Mouse (Mus musculus) macrophage (primary cell): ENCODE data around the gene St6galnac6. TPM values are rescaled to one million over a fixed set of nuclear protein-coding genes. Genes with fewer than 3 reads are reported as not detected.

Experiments used
- H3K27ac ChIP-seq: fragments of 350-480 bp; formaldehyde crosslinking; 2 replicates; pipeline ENCODE4 v1.9.0; 2021
- H3K36me3 ChIP-seq: fragments of 350-480 bp; formaldehyde crosslinking; 2 replicates; pipeline ENCODE4 v1.9.0; 2021; ENCODE audit errors: inconsistent target
- H3K4me3 ChIP-seq: fragments of 350-480 bp; formaldehyde crosslinking; 2 replicates; pipeline ENCODE4 v1.9.0; 2021; ENCODE audit errors: inconsistent target
- H3K79me2 ChIP-seq: fragments of 350-480 bp; formaldehyde crosslinking; 2 replicates; pipeline ENCODE4 v1.9.0; 2021; ENCODE audit errors: inconsistent target
- WGBS: methylation state at CpG from one replicate; pipeline ENCODE4 v1.1.7; 2026; ENCODE audit warnings: inconsistent platforms; ENCODE audit not compliant: missing documents; 5-methylcytosine and 5-hydroxymethylcytosine counted together
- polyA plus RNA-seq: library from polyadenylated mRNA; stranded (reverse); fragments of 250-400 nt; gene quantifications from 3 replicates; pipeline ENCODE4 v1.2.4, GENCODE M21; 2018; ENCODE audit warnings: inconsistent platforms

The St6galnac6 gene
- polyA plus RNA-seq, 1 experiment from 2014 or later = 24.8 TPM

- WGBS = 27% methylated on average over 24 of the region's 28 CpGs
Measured at GRCm38 (mm10) chr2:32575586-32576160, 23.8 kb upstream of the St6galnac6 start, which contains the start of gene 9430097D07Rik. Gene 9430097D07Rik, minus strand, starts transcription at chr2:32575684.

DNA sequence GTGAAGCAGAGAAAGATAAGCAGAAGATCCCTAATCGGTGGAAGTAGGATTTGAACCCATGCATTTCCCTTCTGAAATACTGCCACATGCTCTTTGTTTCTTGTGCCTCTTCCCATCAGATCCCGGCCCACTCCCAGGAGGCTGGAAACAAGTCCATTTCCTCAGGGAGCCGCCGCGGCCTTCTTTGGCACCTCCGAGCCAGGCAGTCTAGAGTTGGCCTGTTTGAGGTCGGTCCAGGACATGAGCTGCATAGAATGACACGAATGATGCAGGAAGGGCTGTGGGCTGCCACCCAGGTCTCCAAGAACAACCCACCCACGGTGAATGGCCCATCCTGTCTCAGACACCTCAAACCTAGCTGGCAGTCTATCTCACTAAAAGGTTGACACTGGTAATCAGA lies 23.0 kb upstream of the St6galnac6 start:
- peaks cover 10% of the 10 kb centered on the region; the same call in 1 of the 2 replicates for H3K36me3 ChIP-seq
- H3K27ac ChIP-seq = no peak overlapping the region
- no peak overlapping the region for H3K4me3 ChIP-seq
- WGBS = 88% methylated on average over 9 of the region's 9 CpGs
- H3K79me2 ChIP-seq = peaks cover 13% of the 10 kb centered on the region

More at GRCm38 (mm10) chr2:32575586-32576160, 23.8 kb upstream of the St6galnac6 start, which contains the start of gene 9430097D07Rik:
- Histone ChIP-seq H3K79me2 (peaks cover 22% of the 10 kb centered on the region), H3K36me3 (peaks cover 10% of the 10 kb centered on the region; the same call in 1 of the 2 replicates), H3K27ac (no peak within 1 kb of the TSS), H3K4me3 (no peak within 1 kb of the TSS)

GRCm38 (mm10) chr2:32578146-32579046 lies 21.1 kb upstream of the St6galnac6 start:
- no peak overlapping the region for H3K27ac ChIP-seq
- peaks cover 2% of the 10 kb centered on the region; the same call in 1 of the 2 replicates for H3K36me3 ChIP-seq
- WGBS = 54% methylated on average over 24 of the region's 30 CpGs
- H3K79me2 ChIP-seq = no peaks in the 10 kb centered on the region
- H3K4me3 ChIP-seq = no peak overlapping the region

DNA sequence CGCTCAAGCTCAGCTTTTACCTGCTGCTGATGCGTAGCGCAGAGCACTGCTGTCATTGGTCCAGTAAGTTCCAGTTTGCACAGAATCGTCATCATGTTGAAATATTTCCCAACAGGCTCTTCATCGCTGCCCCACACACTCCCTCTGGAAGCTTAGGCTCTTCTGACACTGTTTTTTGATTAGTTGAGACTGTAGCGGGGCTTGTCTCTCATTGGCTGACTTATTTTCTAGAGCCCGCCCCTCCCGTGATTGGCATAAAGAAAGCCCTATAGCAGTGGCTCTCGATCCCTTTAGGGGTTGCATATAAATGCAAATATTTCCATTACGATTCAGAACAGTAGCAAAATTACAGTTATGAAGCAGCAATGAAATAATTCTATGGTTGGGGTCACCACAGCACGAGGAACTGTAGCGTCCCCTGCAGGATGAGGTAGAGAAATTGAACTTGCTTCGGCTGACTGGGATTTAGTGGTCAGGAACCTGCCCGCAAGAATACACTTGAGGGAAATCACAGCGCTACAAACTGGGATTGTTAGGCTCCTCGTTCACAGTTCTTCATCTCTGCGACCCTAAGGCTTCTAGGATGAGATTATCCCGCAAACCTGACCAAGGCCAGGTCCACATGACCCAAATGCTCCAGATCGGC lies 17.9 kb upstream of the St6galnac6 start:
- H3K27ac ChIP-seq = no peak overlapping the region
- no peaks in the 10 kb centered on the region for H3K79me2 ChIP-seq
- 68% methylated on average over 19 of the region's 19 CpGs for WGBS
- no peak overlapping the region for H3K4me3 ChIP-seq
- no peaks in the 10 kb centered on the region for H3K36me3 ChIP-seq

DNA sequence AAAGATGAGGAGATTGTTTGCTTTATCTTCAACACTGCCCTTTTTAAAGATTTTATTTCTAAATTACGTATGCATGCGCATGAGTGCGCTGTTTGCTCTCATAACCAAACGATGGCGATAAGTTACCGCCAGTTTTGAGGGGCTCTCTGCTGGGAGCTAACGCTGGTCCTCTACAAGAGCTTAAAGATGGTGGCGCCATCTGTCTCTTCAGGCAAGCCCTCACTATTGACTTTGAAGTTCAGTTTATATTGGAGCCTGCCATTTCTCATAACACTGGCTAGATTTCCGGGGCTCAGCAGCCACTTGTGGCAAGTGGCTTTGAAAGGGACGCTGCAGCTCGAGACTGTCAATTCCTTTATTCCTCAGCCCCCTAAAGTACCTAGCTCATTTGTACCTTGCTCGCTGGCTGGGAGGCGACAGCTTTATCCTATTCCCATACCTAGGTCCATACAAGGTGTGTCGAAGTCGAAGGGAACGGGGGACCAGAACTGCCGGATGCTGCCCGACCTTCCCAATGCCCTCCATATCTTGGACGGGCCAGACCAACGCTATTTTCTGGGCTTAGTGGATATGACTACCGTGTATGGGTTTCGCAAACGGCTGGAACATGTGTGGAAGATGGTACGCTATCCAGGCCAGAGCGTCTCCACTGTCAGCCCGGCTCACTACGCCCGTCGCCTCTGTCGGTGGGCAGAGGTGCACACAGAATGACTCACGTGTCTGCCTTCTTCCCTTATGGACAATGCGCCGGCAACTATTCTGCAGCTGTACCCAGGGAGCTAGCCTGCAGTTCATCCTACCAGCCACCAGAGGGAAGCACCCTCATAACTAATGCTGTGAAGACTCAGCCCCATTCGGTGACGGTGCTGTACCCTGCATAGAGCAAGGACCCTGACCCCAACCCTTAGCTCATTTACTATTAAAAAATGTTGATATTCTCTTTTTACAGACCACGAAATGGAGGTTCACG lies 16.4 kb upstream of the St6galnac6 start:
- Histone ChIP-seq H3K4me3 (no peak overlapping the region), H3K79me2 (peaks cover 8% of the 10 kb centered on the region), H3K36me3 (no peaks in the 10 kb centered on the region), H3K27ac (no peak overlapping the region)
- WGBS = 20% methylated on average over 34 of the region's 37 CpGs

DNA sequence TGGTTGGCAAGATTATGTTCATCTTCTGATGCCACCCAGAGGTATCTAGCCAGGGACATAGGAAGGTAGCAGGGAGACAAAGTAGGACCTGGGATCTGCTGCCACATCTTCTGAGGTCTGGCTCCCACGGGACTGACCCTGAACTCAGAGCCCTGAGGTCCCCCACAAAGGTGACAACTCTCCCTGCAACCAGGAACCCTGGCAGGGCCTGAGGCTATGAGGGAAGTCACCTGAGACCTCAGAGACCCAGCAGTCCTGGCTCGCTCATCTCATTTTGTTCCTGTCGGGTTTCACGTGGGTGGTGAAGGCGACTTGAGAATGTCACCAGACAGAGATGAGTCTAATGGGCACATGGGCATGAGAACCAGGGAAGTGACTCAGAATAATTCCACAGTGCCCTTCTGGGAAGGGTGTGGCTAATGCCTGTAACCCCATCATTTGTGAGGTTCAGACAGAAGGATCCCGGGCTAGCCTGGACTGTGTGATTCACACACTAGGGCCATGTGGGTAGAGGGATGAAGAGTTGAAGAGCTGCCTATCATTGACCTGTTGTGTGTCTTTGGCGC lies 14.3 kb upstream of the St6galnac6 start:
- Histone ChIP-seq H3K27ac (no peak overlapping the region; the same call in 1 of the 2 replicates), H3K79me2 (peaks cover 25% of the 10 kb centered on the region), H3K36me3 (no peaks in the 10 kb centered on the region), H3K4me3 (no peak overlapping the region)
- WGBS = 78% methylated on average over 6 of the region's 7 CpGs

GRCm38 (mm10) chr2:32586871-32587351 lies 12.6 kb upstream of the St6galnac6 start, which contains the start of gene St6galnac4:
Gene St6galnac4, plus strand, starts transcription at chr2:32587095.
- peak within 1 kb of the TSS; percentile 75 for H3K4me3 ChIP-seq
- 2% methylated on average over 38 of the region's 38 CpGs for WGBS
- H3K36me3 ChIP-seq = no peaks in the 10 kb centered on the region
- H3K79me2 ChIP-seq = peaks cover 25% of the 10 kb centered on the region
- H3K27ac ChIP-seq = peak within 1 kb of the TSS; percentile 58

GRCm38 (mm10) chr2:32587731-32588321 lies 11.7 kb upstream of the St6galnac6 start:
- H3K4me3 ChIP-seq = peak overlapping the region; percentile 75
- peaks cover 7% of the 10 kb centered on the region for H3K36me3 ChIP-seq
- peak overlapping the region; percentile 56 for H3K27ac ChIP-seq
- under 1% methylated on average over 9 of the region's 9 CpGs for WGBS
- peaks cover 25% of the 10 kb centered on the region for H3K79me2 ChIP-seq

DNA sequence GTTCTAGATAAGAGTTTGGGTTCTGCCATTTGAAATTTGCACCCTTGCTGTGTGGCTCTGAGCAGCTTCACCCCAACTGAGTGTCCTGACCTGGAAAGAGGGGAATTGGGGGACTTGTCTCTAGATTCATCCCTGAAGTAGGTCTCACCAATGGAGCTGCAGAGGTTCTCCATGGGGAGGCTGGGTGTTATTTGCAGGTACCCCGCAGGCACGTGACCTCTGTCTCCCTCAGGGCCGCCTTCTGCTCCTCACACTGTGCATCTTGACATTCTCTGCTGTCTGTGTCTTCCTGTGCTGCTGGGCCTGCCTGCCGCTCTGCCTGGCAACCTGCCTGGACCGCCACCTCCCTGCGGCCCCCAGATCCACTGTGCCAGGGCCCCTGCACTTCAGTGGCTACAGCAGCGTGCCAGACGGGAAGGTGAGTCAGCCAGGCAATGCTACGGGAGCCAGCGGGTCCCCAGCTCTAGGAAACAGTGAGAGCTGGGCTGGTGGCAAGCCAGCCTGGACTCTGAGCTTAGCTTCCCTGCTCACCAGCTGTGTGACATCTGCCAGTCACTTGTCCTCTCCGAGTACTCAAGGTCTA lies 10.2 kb upstream of the St6galnac6 start:
- 65% methylated on average over 11 of the region's 11 CpGs for WGBS
- no peak overlapping the region for H3K4me3 ChIP-seq

GRCm38 (mm10) chr2:32590224-32590623 lies 9.3 kb upstream of the St6galnac6 start:
- Histone ChIP-seq H3K27ac (peak overlapping the region; percentile 71), H3K4me3 (no peak overlapping the region), H3K79me2 (peaks cover 25% of the 10 kb centered on the region), H3K36me3 (peaks cover 30% of the 10 kb centered on the region)
- 56% methylated on average over 10 of the region's 10 CpGs for WGBS

More for the DNA sequence above, 10.2 kb upstream of the St6galnac6 start:
- Histone ChIP-seq H3K36me3 (peaks cover 21% of the 10 kb centered on the region), H3K27ac (peak overlapping the region; percentile 71), H3K79me2 (peaks cover 25% of the 10 kb centered on the region)

DNA sequence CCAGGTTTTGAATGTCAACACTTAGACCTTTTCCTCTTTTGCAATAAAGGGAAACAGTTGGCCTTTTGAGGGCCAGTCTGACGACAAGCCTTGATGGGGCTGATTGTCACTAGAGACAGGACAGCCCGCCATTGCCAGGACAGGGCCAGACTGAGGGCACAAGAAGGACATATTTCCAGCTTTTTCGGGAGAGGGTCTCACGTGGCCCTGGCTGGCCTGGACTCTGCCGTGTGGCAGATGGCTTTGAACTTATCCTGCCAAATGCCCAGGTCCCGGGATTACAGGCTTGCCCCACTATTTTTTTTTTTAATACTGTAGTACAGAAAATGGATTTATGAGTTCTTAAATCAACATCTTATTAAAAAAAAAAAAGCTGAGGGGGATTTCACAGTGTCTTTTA lies 8.3 kb upstream of the St6galnac6 start:
- H3K4me3 ChIP-seq = no peak overlapping the region
- WGBS = 84% methylated on average over 5 of the region's 6 CpGs
- H3K27ac ChIP-seq = no peak overlapping the region
- peaks cover 40% of the 10 kb centered on the region for H3K36me3 ChIP-seq
- H3K79me2 ChIP-seq = peaks cover 25% of the 10 kb centered on the region

- 98% methylated on average over 13 of the region's 13 CpGs for WGBS
- peaks cover 63% of the 10 kb centered on the region for H3K36me3 ChIP-seq
- no peak overlapping the region for H3K27ac ChIP-seq
- H3K79me2 ChIP-seq = no peaks in the 10 kb centered on the region
- H3K4me3 ChIP-seq = no peak overlapping the region
Measured at GRCm38 (mm10) chr2:32596725-32597124, 2.8 kb upstream of the St6galnac6 start.

DNA sequence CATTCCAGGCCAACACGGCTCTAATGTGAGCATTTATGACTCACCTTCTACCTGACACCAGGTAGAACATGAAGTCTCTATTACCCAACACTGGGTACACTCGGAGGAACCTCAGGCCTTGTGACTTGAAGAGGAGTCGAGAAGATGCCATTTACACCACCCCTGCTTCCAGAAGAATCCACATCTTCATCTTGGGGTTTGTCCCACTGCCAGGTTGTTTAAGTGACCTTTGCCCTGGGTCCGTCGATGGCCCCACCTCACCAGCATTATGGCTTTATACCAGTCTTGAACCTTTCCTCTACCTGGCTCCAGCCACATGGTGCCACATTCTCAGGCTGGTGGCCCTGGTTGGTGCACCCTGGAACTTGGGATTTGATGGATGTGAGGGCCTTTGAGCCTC lies 2.3 kb upstream of the St6galnac6 start:
- WGBS = 96% methylated on average over 5 of the region's 5 CpGs
- H3K36me3 ChIP-seq = peaks cover 61% of the 10 kb centered on the region
- no peaks in the 10 kb centered on the region for H3K79me2 ChIP-seq
- H3K27ac ChIP-seq = no peak overlapping the region
- no peak overlapping the region for H3K4me3 ChIP-seq
